Mouse (Mus musculus) forebrain, postnatal 0 days (tissue): ENCODE data around the gene Ldhd. TPM values are rescaled to one million over a fixed set of nuclear protein-coding genes. Genes with fewer than 3 reads are reported as not detected.
A peak's percentile ranks its signal among the peaks of the same experiment; 100 is the strongest.

Experiments
- ATAC-seq: fragments of 200-750 bp; cut with Nextera tagmentation; 2 replicates; pipeline ENCODE4 v1.8.0; 2017; ENCODE audit warnings: mild to moderate bottlenecking, moderate library complexity
- DNase-seq: peaks from one replicate; pipeline ENCODE4 v3.0.0-alpha.2; 2015
- H3K27ac ChIP-seq: fragments of 300-500 bp; sonication (generic); 2 replicates; pipeline ENCODE4 v1.5.1; 2014; ENCODE audit warnings: low read depth, mild to moderate bottlenecking, antibody characterized with exemption, low read length, moderate library complexity, mixed read lengths
- H3K27me3 ChIP-seq: fragments of 300-500 bp; sonication (generic); 2 replicates; pipeline ENCODE4 v1.6.1; 2014; ENCODE audit warnings: mild to moderate bottlenecking, low read length, mixed read lengths; ENCODE audit not compliant: insufficient read depth
- H3K36me3 ChIP-seq: fragments of 300-500 bp; sonication (generic); 2 replicates; pipeline ENCODE4 v1.6.1; 2014; ENCODE audit warnings: mild to moderate bottlenecking, moderate library complexity; ENCODE audit not compliant: insufficient read depth
- H3K4me1 ChIP-seq: fragments of 300-500 bp; sonication (generic); 2 replicates; pipeline ENCODE4 v1.6.1; 2014; ENCODE audit warnings: antibody characterized with exemption; ENCODE audit not compliant: insufficient read depth
- H3K4me2 ChIP-seq: fragments of 300-500 bp; sonication (generic); 2 replicates; pipeline ENCODE4 v1.6.1; 2014; ENCODE audit warnings: low read depth, mild to moderate bottlenecking, moderate library complexity
- H3K4me3 ChIP-seq: fragments of 300-500 bp; sonication (generic); 2 replicates; pipeline ENCODE4 v1.5.1; 2014; ENCODE audit warnings: low read depth, low read length, mixed read lengths
- H3K9ac ChIP-seq: fragments of 300-500 bp; sonication (generic); 2 replicates; pipeline ENCODE4 v1.6.1; 2014; ENCODE audit warnings: mild to moderate bottlenecking
- H3K9me3 ChIP-seq: fragments of 300-500 bp; sonication (generic); 2 replicates; pipeline ENCODE4 v1.6.1; 2016; ENCODE audit warnings: low read length
- CTCF ChIP-seq: sonication (generic); IDR thresholded peaks from 2 replicates; pipeline ENCODE4 v1.5.1; 2016; ENCODE audit warnings: antibody characterized with exemption, control low read depth, low read depth
- WGBS: fragments of 180-500 bp; shearing (Covaris S2); extraction: QIAGEN DNeasy Blood & Tissue Kit; methylation state at CpG from one replicate; pipeline ENCODE4 v1.1.7; 2014; 5-methylcytosine and 5-hydroxymethylcytosine counted together
- polyA plus RNA-seq: library from polyadenylated mRNA; unstranded; fragments of >200 nt; fragmentation: Nextera tagmentation; extraction: Ambion mirVana; gene quantifications from 2 replicates; pipeline ENCODE4 v1.2.1, GENCODE M21; 2015
- total RNA-seq: library from RNA; depleted of rRNA; stranded (reverse); fragments of >200 nt; gene quantifications from 2 replicates; pipeline ENCODE4 v1.2.3, GENCODE M21; 2014

The Ldhd gene
- total and polyA plus RNA-seq, 2 experiments from 2014 or later = 1.1 to 1.8 TPM

- H3K9ac ChIP-seq = no peak overlapping the region
- ATAC-seq (no peak), DNase-seq (no peak)
- H3K4me2 ChIP-seq = no peak overlapping the region
- TF ChIP-seq CTCF = no peak
- H3K27me3 ChIP-seq = no peaks in the 10 kb centered on the region
- H3K36me3 ChIP-seq = no peaks in the 10 kb centered on the region
- no peak overlapping the region for H3K4me3 ChIP-seq
- H3K9me3 ChIP-seq = no peaks in the 10 kb centered on the region
- H3K27ac ChIP-seq = no peak overlapping the region
- WGBS = 61% methylated on average over 3 of the region's 3 CpGs
- H3K4me1 ChIP-seq = peaks cover 3% of the 10 kb centered on the region; the same call in 1 of the 2 replicates
These were observed 33.7 kb downstream of the Ldhd start for GRCm38 (mm10) chr8:111596485-111596821.

GRCm38 (mm10) chr8:111595712-111596484 lies 34.3 kb downstream of the Ldhd start:
- Histone ChIP-seq H3K27me3 (no peaks in the 10 kb centered on the region), H3K4me3 (no peak overlapping the region), H3K9ac (no peak overlapping the region), H3K4me2 (no peak overlapping the region), H3K36me3 (no peaks in the 10 kb centered on the region), H3K27ac (peak overlapping the region; percentile 9; the same call in 1 of the 2 replicates), H3K4me1 (peaks cover 3% of the 10 kb centered on the region; the same call in 1 of the 2 replicates), H3K9me3 (no peaks in the 10 kb centered on the region)
- ATAC-seq (peak; percentile 34; the same call in 1 of the 2 replicates), DNase-seq (no peak)
- 91% methylated on average over 15 of the region's 15 CpGs for WGBS
- TF ChIP-seq CTCF = no peak

GRCm38 (mm10) chr8:111594951-111595350 lies 35.2 kb downstream of the Ldhd start:
- peaks cover 3% of the 10 kb centered on the region; the same call in 1 of the 2 replicates for H3K4me1 ChIP-seq

GRCm38 (mm10) chr8:111594044-111594840 lies 35.9 kb downstream of the Ldhd start:
- Histone ChIP-seq H3K27ac (no peak overlapping the region), H3K4me3 (no peak overlapping the region), H3K9ac (no peak overlapping the region), H3K4me1 (peaks cover 3% of the 10 kb centered on the region; the same call in 1 of the 2 replicates), H3K9me3 (no peaks in the 10 kb centered on the region), H3K36me3 (no peaks in the 10 kb centered on the region), H3K27me3 (no peaks in the 10 kb centered on the region), H3K4me2 (no peak overlapping the region)
- WGBS = 79% methylated on average over 3 of the region's 3 CpGs
- ATAC-seq (no peak), DNase-seq (no peak)
- no peak for TF ChIP-seq CTCF

More at GRCm38 (mm10) chr8:111594951-111595350, 35.2 kb downstream of the Ldhd start:
- WGBS = 70% methylated on average over 2 of the region's 2 CpGs
- Histone ChIP-seq H3K36me3 (no peaks in the 10 kb centered on the region), H3K9ac (no peak overlapping the region), H3K27me3 (no peaks in the 10 kb centered on the region), H3K9me3 (no peaks in the 10 kb centered on the region), H3K4me3 (no peak overlapping the region), H3K27ac (no peak overlapping the region), H3K4me2 (no peak overlapping the region)
- TF ChIP-seq CTCF = no peak
- DNase-seq (no peak), ATAC-seq (no peak)

- TF ChIP-seq CTCF = no peak
- Histone ChIP-seq H3K4me3 (no peak overlapping the region), H3K27me3 (no peaks in the 10 kb centered on the region), H3K9me3 (no peaks in the 10 kb centered on the region), H3K9ac (no peak overlapping the region), H3K4me1 (peaks cover 3% of the 10 kb centered on the region; the same call in 1 of the 2 replicates), H3K36me3 (no peaks in the 10 kb centered on the region), H3K27ac (no peak overlapping the region), H3K4me2 (no peak overlapping the region)
- ATAC-seq (0 out of 2 replicates have a peak, but pooled peaks have one; percentile 25), DNase-seq (no peak)
- WGBS = 51% methylated on average over 7 of the region's 7 CpGs
These were observed 37.7 kb downstream of the Ldhd start for GRCm38 (mm10) chr8:111592390-111592910.

GRCm38 (mm10) chr8:111591176-111591575 lies 39.0 kb downstream of the Ldhd start:
- no peak overlapping the region for H3K9ac ChIP-seq
- H3K4me2 ChIP-seq = no peak overlapping the region
- H3K9me3 ChIP-seq = no peaks in the 10 kb centered on the region
- no peaks in the 10 kb centered on the region for H3K27me3 ChIP-seq
- no peak for TF ChIP-seq CTCF
- ATAC-seq (no peak), DNase-seq (no peak)
- H3K4me3 ChIP-seq = no peak overlapping the region
- H3K27ac ChIP-seq = no peak overlapping the region
- no peaks in the 10 kb centered on the region for H3K36me3 ChIP-seq
- no peaks in the 10 kb centered on the region; the same call in 1 of the 2 replicates for H3K4me1 ChIP-seq
